Mouse (Mus musculus) MEL (cell line): ENCODE measurements around the gene Add2. TPM values are rescaled to one million over a fixed set of nuclear protein-coding genes. Genes with fewer than 3 reads are reported as not detected.

ENCODE experiments used
- DNase-seq: peaks from one replicate; pipeline ENCODE4 v3.0.0; 2011; ENCODE audit warnings: low read depth, low spot score
- H3K27ac ChIP-seq: 2 replicates; pipeline ENCODE4 v1.5.1; 2012; ENCODE audit warnings: low read depth, mild to moderate bottlenecking, control low read depth, low read length, moderate library complexity; ENCODE audit not compliant: control insufficient read depth
- H3K27me3 ChIP-seq, 2 experiments: fragments of 150-350 bp in 1 of 2; sonication (generic) in 1 of 2; 2 replicates each; pipeline ENCODE4 v1.6.1; 2012; ENCODE audit warnings: low read length in 2 of 2, mild to moderate bottlenecking in 2 of 2, improper control_type of control experiment in 1 of 2, moderate library complexity in 1 of 2; ENCODE audit not compliant: insufficient read depth in 2 of 2, control insufficient read depth in 1 of 2
- H3K36me3 ChIP-seq, 2 experiments: 2 replicates each; pipeline ENCODE4 v1.6.1; 2012 to 2014; ENCODE audit warnings: low read length in 2 of 2, improper control_type of control experiment in 1 of 2, inconsistent platforms in 1 of 2, mild to moderate bottlenecking in 1 of 2; ENCODE audit not compliant: insufficient read depth in 2 of 2, control insufficient read depth in 1 of 2
- H3K4me1 ChIP-seq, 2 experiments: fragments of 150-350 bp in 1 of 2; sonication (generic) in 1 of 2; 2 replicates each; pipeline ENCODE4 v1.6.1; 2012; ENCODE audit warnings: low read length in 2 of 2, improper control_type of control experiment in 1 of 2, mild to moderate bottlenecking in 1 of 2; ENCODE audit not compliant: insufficient read depth in 2 of 2, control insufficient read depth in 1 of 2
- H3K4me3 ChIP-seq, 2 experiments: fragments of 150-350 bp in 1 of 2; sonication (generic) in 1 of 2; 2 replicates each; pipeline ENCODE4 v1.5.1; 2012; ENCODE audit warnings: low read depth in 2 of 2, low read length in 2 of 2, mild to moderate bottlenecking in 2 of 2, moderate library complexity in 2 of 2, control low read depth in 1 of 2, improper control_type of control experiment in 1 of 2; ENCODE audit not compliant: control insufficient read depth in 1 of 2, insufficient read depth in 1 of 2
- H3K79me2 ChIP-seq: 2 replicates; pipeline ENCODE4 v1.6.1; 2012; ENCODE audit warnings: mild to moderate bottlenecking, low read length, moderate library complexity; ENCODE audit not compliant: control insufficient read depth, poor library complexity, insufficient read depth
- H3K9ac ChIP-seq: 2 replicates; pipeline ENCODE4 v1.6.1; 2012; ENCODE audit warnings: low read depth, mild to moderate bottlenecking, control low read depth, low read length, moderate library complexity; ENCODE audit not compliant: control insufficient read depth, poor library complexity, severe bottlenecking
- H3K9me3 ChIP-seq: fragments of 150-350 bp; sonication (generic); replicated peaks from 2 replicates; pipeline ENCODE4 v1.6.1; 2012; ENCODE audit warnings: mild to moderate bottlenecking, low read length, improper control_type of control experiment, moderate library complexity; ENCODE audit not compliant: insufficient read depth
- BHLHE40 ChIP-seq: IDR thresholded peaks from 2 replicates; pipeline ENCODE4 v1.6.1; 2012; ENCODE audit warnings: low read depth, mild to moderate bottlenecking, inconsistent platforms, low read length, improper control_type of control experiment, borderline replicate concordance
- CHD1 ChIP-seq: IDR thresholded peaks from 2 replicates; pipeline ENCODE4 v1.6.1; 2012; ENCODE audit warnings: low read depth, mild to moderate bottlenecking, inconsistent platforms, low read length, improper control_type of control experiment
- CHD2 ChIP-seq: IDR thresholded peaks from 2 replicates; pipeline ENCODE4 v1.6.1; 2011; ENCODE audit warnings: low read length, improper control_type of control experiment
- CTCF ChIP-seq, 3 experiments: IDR thresholded peaks in 2 of 3; conservative IDR thresholded peaks in 1 of 3; 2 replicates each; pipeline ENCODE4 v1.5.1; 2011 to 2012; ENCODE audit warnings: low read length in 3 of 3, low read depth in 2 of 3, mild to moderate bottlenecking in 2 of 3, improper control_type of control experiment in 1 of 3, inconsistent platforms in 1 of 3, mixed read lengths in 1 of 3, moderate library complexity in 1 of 3; ENCODE audit not compliant: control insufficient read depth in 1 of 3, insufficient read depth in 1 of 3, poor library complexity in 1 of 3, severe bottlenecking in 1 of 3
- ELF1 ChIP-seq: IDR thresholded peaks from 2 replicates; pipeline ENCODE4 v1.6.1; 2014; ENCODE audit warnings: low read depth, mild to moderate bottlenecking, inconsistent platforms, low read length, improper control_type of control experiment, moderate library complexity
- EP300 ChIP-seq, 2 experiments: IDR thresholded peaks; 2 replicates each; pipeline ENCODE4 v1.6.1; 2011; ENCODE audit warnings: improper control_type of control experiment in 2 of 2, low read length in 2 of 2, low read depth in 1 of 2, mild to moderate bottlenecking in 1 of 2
- ETS1 ChIP-seq: IDR thresholded peaks from 2 replicates; pipeline ENCODE4 v1.6.1; 2012; ENCODE audit warnings: low read depth, mild to moderate bottlenecking, inconsistent platforms, low read length, improper control_type of control experiment, moderate library complexity
- GABPA ChIP-seq: IDR thresholded peaks from 2 replicates; pipeline ENCODE4 v1.6.1; 2012; ENCODE audit warnings: low read depth, mild to moderate bottlenecking, inconsistent platforms, low read length, improper control_type of control experiment, moderate library complexity
- GATA1 ChIP-seq: IDR thresholded peaks from 2 replicates; pipeline ENCODE4 v1.6.1; 2011; ENCODE audit warnings: low read depth, low read length, improper control_type of control experiment
- HCFC1 ChIP-seq: IDR thresholded peaks from 2 replicates; pipeline ENCODE4 v1.6.1; 2012; ENCODE audit warnings: low read depth, mild to moderate bottlenecking, inconsistent platforms, low read length, improper control_type of control experiment, moderate library complexity
- JUND ChIP-seq: IDR thresholded peaks from 2 replicates; pipeline ENCODE4 v1.6.1; 2011; ENCODE audit warnings: low read depth, mild to moderate bottlenecking, improper control_type of control experiment, low read length
- KAT2A ChIP-seq: conservative IDR thresholded peaks from 2 replicates; pipeline ENCODE4 v1.6.1; 2012; ENCODE audit warnings: low read depth, low read length, improper control_type of control experiment, inconsistent platforms
- MAFK ChIP-seq: IDR thresholded peaks from 2 replicates; pipeline ENCODE4 v1.6.1; 2011; ENCODE audit warnings: low read depth, mild to moderate bottlenecking, low read length, improper control_type of control experiment, borderline replicate concordance
- MAX ChIP-seq: IDR thresholded peaks from 2 replicates; pipeline ENCODE4 v1.6.1; 2011; ENCODE audit warnings: low read length, improper control_type of control experiment
- MEF2A ChIP-seq: IDR thresholded peaks from 2 replicates; pipeline ENCODE4 v1.6.1; 2014; ENCODE audit warnings: low read depth, mild to moderate bottlenecking, inconsistent platforms, low read length, improper control_type of control experiment; ENCODE audit not compliant: poor library complexity, insufficient replicate concordance, severe bottlenecking; ENCODE audit errors: extremely low read depth
- MXI1 ChIP-seq: IDR thresholded peaks from 2 replicates; pipeline ENCODE4 v1.6.1; 2011; ENCODE audit warnings: mild to moderate bottlenecking, low read depth, low read length, improper control_type of control experiment
- MYB ChIP-seq: IDR thresholded peaks from 2 replicates; pipeline ENCODE4 v1.6.1; 2011; ENCODE audit warnings: mild to moderate bottlenecking, low read depth, low read length, improper control_type of control experiment
- POLR2A ChIP-seq, 2 experiments: IDR thresholded peaks; 2 replicates each; pipeline ENCODE4 v1.6.1; 2011 to 2012; ENCODE audit warnings: low read length in 2 of 2, mild to moderate bottlenecking in 2 of 2, control low read depth in 1 of 2, improper control_type of control experiment in 1 of 2, low read depth in 1 of 2, moderate library complexity in 1 of 2; ENCODE audit not compliant: control insufficient read depth in 1 of 2, insufficient read depth in 1 of 2, poor library complexity in 1 of 2
- POLR2AphosphoS5 ChIP-seq: IDR thresholded peaks from 2 replicates; pipeline ENCODE4 v1.6.1; 2012; ENCODE audit warnings: low read depth, borderline replicate concordance, mild to moderate bottlenecking, inconsistent platforms, low read length, moderate library complexity, mixed read lengths
- RAD21 ChIP-seq: IDR thresholded peaks from 2 replicates; pipeline ENCODE4 v1.6.1; 2011; ENCODE audit warnings: mild to moderate bottlenecking, low read depth, low read length, improper control_type of control experiment
- SMC3 ChIP-seq: IDR thresholded peaks from 2 replicates; pipeline ENCODE4 v1.6.1; 2011; ENCODE audit warnings: low read depth, low read length, improper control_type of control experiment
- TAL1 ChIP-seq: IDR thresholded peaks from 2 replicates; pipeline ENCODE4 v1.6.1; 2012; ENCODE audit warnings: mild to moderate bottlenecking, inconsistent platforms, low read length, moderate library complexity, mixed read lengths
- TBP ChIP-seq: IDR thresholded peaks from 2 replicates; pipeline ENCODE4 v1.8.0; 2011; ENCODE audit warnings: low read depth, low read length, improper control_type of control experiment
- TCF12 ChIP-seq: IDR thresholded peaks from 2 replicates; pipeline ENCODE4 v1.6.1; 2014; ENCODE audit warnings: low read depth, mild to moderate bottlenecking, inconsistent platforms, low read length, improper control_type of control experiment, moderate library complexity
- USF2 ChIP-seq, 2 experiments: IDR thresholded peaks; 2 replicates each; pipeline ENCODE4 v1.6.1; 2011 to 2012; ENCODE audit warnings: improper control_type of control experiment in 2 of 2, low read length in 2 of 2, borderline replicate concordance in 1 of 2, inconsistent platforms in 1 of 2, low read depth in 1 of 2, mild to moderate bottlenecking in 1 of 2; ENCODE audit not compliant: insufficient read depth in 1 of 2
- ZC3H11A ChIP-seq: IDR thresholded peaks from 2 replicates; pipeline ENCODE4 v1.6.1; 2012; ENCODE audit warnings: low read depth, mild to moderate bottlenecking, inconsistent platforms, low read length, improper control_type of control experiment
- ZKSCAN1 ChIP-seq: IDR thresholded peaks from 2 replicates; pipeline ENCODE4 v1.6.1; 2012; ENCODE audit warnings: low read depth, mild to moderate bottlenecking, inconsistent platforms, low read length, improper control_type of control experiment, moderate library complexity
- ZMIZ1 ChIP-seq: IDR thresholded peaks from 2 replicates; pipeline ENCODE4 v1.6.1; 2012; ENCODE audit warnings: low read depth, mild to moderate bottlenecking, inconsistent platforms, low read length, improper control_type of control experiment, moderate library complexity
- polyA plus RNA-seq, 2 experiments: library from polyadenylated mRNA; stranded (reverse) in 1 of 2; unstranded in 1 of 2; fragments of >175 nt in 1 of 2; fragments of >200 nt in 1 of 2; gene quantifications; 2 replicates each; pipeline versions ENCODE4 v1.2.1 to v1.2.4; 2012; ENCODE audit warnings: low replicate concordance in 2 of 2, low read depth in 1 of 2; ENCODE audit not compliant: insufficient read length in 2 of 2, insufficient read depth in 1 of 2, missing spikeins in 1 of 2
- total RNA-seq: library from RNA; depleted of rRNA; stranded (reverse); fragments of 300-350 nt; gene quantifications from 2 replicates; pipeline ENCODE4 v1.2.3, GENCODE M21; 2012

The Add2 gene
- total and polyA plus RNA-seq, 3 experiments, result 85.0 to 191 (median 129) TPM

- TF ChIP-seq RAD21 (no peak), MXI1 (no peak), ELF1 (no peak), BHLHE40 (no peak), MEF2A (no peak), ETS1 (no peak), ZKSCAN1 (no peak), CHD1 (no peak), MAFK (no peak), TAL1 (no peak), SMC3 (no peak), TCF12 (no peak), CHD2 (no peak), EP300 (IDR thresholded peaks at IDR 0.05; ENCODE audit: low read depth in 1 of 2, low read length in 2 of 2) (no peak), POLR2A (IDR thresholded peaks at IDR 0.05; ENCODE audit: control insufficient read depth in 1 of 2, insufficient read depth in 1 of 2, low read depth in 1 of 2, low read length in 2 of 2, poor library complexity in 1 of 2) (no peak), MAX (no peak), POLR2AphosphoS5 (no peak), HCFC1 (no peak)
- TF ChIP-seq, all 39 proteins: peak for 0
- Histone ChIP-seq H3K36me3 (peaks cover 0 to 3% of the 10 kb centered on the region in 2 experiments; a peak in 2 of 4 replicates), H3K9me3 (no peaks in the 10 kb centered on the region), H3K9ac (no peak overlapping the region), H3K4me1 (peaks cover 0 to 8% of the 10 kb centered on the region in 2 experiments; a peak in 2 of 4 replicates), H3K27ac (no peak overlapping the region), H3K27me3 (peaks cover 4 to 6% of the 10 kb centered on the region in 2 experiments; a peak in 3 of 4 replicates), H3K4me3 (no peak overlapping the region), H3K79me2 (no peaks in the 10 kb centered on the region)
- no peak for DNase-seq
Measured at GRCm38 (mm10) chr6:86052556-86052955, 24.1 kb downstream of the Add2 start.

- H3K27ac ChIP-seq, result no peak overlapping the region
Measured at GRCm38 (mm10) chr6:86053099-86053498, 24.6 kb downstream of the Add2 start.

More at GRCm38 (mm10) chr6:86053099-86053498, 24.6 kb downstream of the Add2 start:
- Histone ChIP-seq H3K9ac (no peak overlapping the region), H3K27me3 (peaks cover 4 to 6% of the 10 kb centered on the region in 2 experiments; a peak in 3 of 4 replicates), H3K36me3 (peaks cover 0 to 3% of the 10 kb centered on the region in 2 experiments; a peak in 2 of 4 replicates), H3K9me3 (no peaks in the 10 kb centered on the region)
- DNase-seq, result no peak
- TF ChIP-seq JUND (no peak), ZC3H11A (no peak), POLR2A (IDR thresholded peaks at IDR 0.05; ENCODE audit: control insufficient read depth in 1 of 2, insufficient read depth in 1 of 2, low read depth in 1 of 2, low read length in 2 of 2, poor library complexity in 1 of 2) (no peak), MEF2A (no peak), GABPA (no peak), ZMIZ1 (no peak), CTCF (IDR thresholded peaks at IDR 0.05 in 2 of 3, conservative IDR thresholded peaks at IDR 0.05 in 1 of 3; ENCODE audit: control insufficient read depth in 1 of 3, insufficient read depth in 1 of 3, low read depth in 2 of 3, low read length in 3 of 3, poor library complexity in 1 of 3, severe bottlenecking in 1 of 3) (no peak), KAT2A (no peak), ETS1 (no peak), USF2 (IDR thresholded peaks at IDR 0.05; ENCODE audit: borderline replicate concordance in 1 of 2, insufficient read depth in 1 of 2, low read depth in 1 of 2, low read length in 2 of 2) (no peak), ELF1 (no peak), MYB (no peak), HCFC1 (no peak), TBP (no peak), GATA1 (no peak)
- TF ChIP-seq, all 39 proteins: peak for 0
- Histone ChIP-seq H3K79me2 (no peaks in the 10 kb centered on the region), H3K4me3 (no peak overlapping the region), H3K4me1 (peaks cover 0 to 8% of the 10 kb centered on the region in 2 experiments; a peak in 2 of 4 replicates)
